Mouse (Mus musculus) embryonic facial prominence, embryonic 14.5 days (tissue): ENCODE data around the gene St6galnac5. TPM values are rescaled to one million over a fixed set of nuclear protein-coding genes. Genes with fewer than 3 reads are reported as not detected.

ENCODE experiments used
- ATAC-seq: fragments of 200-750 bp; cut with Nextera tagmentation; 2 replicates; pipeline ENCODE4 v1.8.0; 2017; ENCODE audit warnings: low read depth, moderate number of reproducible peaks, moderate TSS enrichment
- DNase-seq: peaks from one replicate; pipeline ENCODE4 v3.0.0-alpha.2; 2015; ENCODE audit warnings: low spot score
- H3K27ac ChIP-seq: fragments of 300-500 bp; sonication (generic); replicated peaks from 2 replicates; pipeline ENCODE4 v1.5.1; 2014; ENCODE audit warnings: low read depth, mild to moderate bottlenecking, low read length, moderate library complexity
- H3K27me3 ChIP-seq: fragments of 300-500 bp; sonication (generic); replicated peaks from 2 replicates; pipeline ENCODE4 v1.6.1; 2014; ENCODE audit warnings: low read length; ENCODE audit not compliant: control insufficient read depth, insufficient read depth
- H3K36me3 ChIP-seq: fragments of 300-500 bp; sonication (generic); 2 replicates; pipeline ENCODE4 v1.6.1; 2014; ENCODE audit warnings: low read length, mixed read lengths; ENCODE audit not compliant: control insufficient read depth, insufficient read depth
- H3K4me1 ChIP-seq: fragments of 300-500 bp; sonication (generic); 2 replicates; pipeline ENCODE4 v1.6.1; 2014; ENCODE audit warnings: antibody characterized with exemption, low read length; ENCODE audit not compliant: control insufficient read depth, insufficient read depth
- H3K4me2 ChIP-seq: fragments of 300-500 bp; sonication (generic); 2 replicates; pipeline ENCODE4 v1.6.1; 2014; ENCODE audit warnings: low read depth, mild to moderate bottlenecking, low read length, moderate library complexity, mixed read lengths
- H3K4me3 ChIP-seq: fragments of 300-500 bp; sonication (generic); 2 replicates; pipeline ENCODE4 v1.5.1; 2014; ENCODE audit warnings: low read depth, mild to moderate bottlenecking, low read length
- H3K9ac ChIP-seq: fragments of 300-500 bp; sonication (generic); 2 replicates; pipeline ENCODE4 v1.6.1; 2014; ENCODE audit warnings: low read depth, mild to moderate bottlenecking, low read length, moderate library complexity, mixed read lengths
- H3K9me3 ChIP-seq: fragments of 300-500 bp; sonication (generic); 2 replicates; pipeline ENCODE4 v1.6.1; 2016; ENCODE audit warnings: low read length; ENCODE audit not compliant: control insufficient read depth
- WGBS: fragments of 180-500 bp; shearing (Covaris S2); extraction: QIAGEN DNeasy Blood & Tissue Kit; methylation state at CpG from one replicate; pipeline ENCODE4 v1.1.7; 2014; 5-methylcytosine and 5-hydroxymethylcytosine counted together
- polyA plus RNA-seq: library from polyadenylated mRNA; unstranded; fragments of >200 nt; fragmentation: Nextera tagmentation; extraction: Ambion mirVana; gene quantifications from 2 replicates; pipeline ENCODE4 v1.2.1, GENCODE M21; 2014

Gene St6galnac5
- polyA plus RNA-seq, 1 experiment from 2014 or later: 1.1 TPM

GRCm38 (mm10) chr3:152874431-152875355 is 107.4 kb downstream of the St6galnac5 start:
- 76% methylated on average over 17 of the region's 17 CpGs for WGBS
- Histone ChIP-seq H3K4me2 (no peak overlapping the region), H3K27ac (no peak overlapping the region), H3K9me3 (no peaks in the 10 kb centered on the region), H3K9ac (no peak overlapping the region), H3K27me3 (no peaks in the 10 kb centered on the region), H3K36me3 (no peaks in the 10 kb centered on the region), H3K4me1 (no peaks in the 10 kb centered on the region), H3K4me3 (no peak overlapping the region)
- DNase-seq (no peak), ATAC-seq (no peak)

- peak; percentile 22; the same call in 1 of the 2 replicates for ATAC-seq
- Histone ChIP-seq H3K4me2 (no peak overlapping the region), H3K9me3 (no peaks in the 10 kb centered on the region)
Measured at GRCm38 (mm10) chr3:152872596-152872995, 109.5 kb downstream of the St6galnac5 start.

DNA sequence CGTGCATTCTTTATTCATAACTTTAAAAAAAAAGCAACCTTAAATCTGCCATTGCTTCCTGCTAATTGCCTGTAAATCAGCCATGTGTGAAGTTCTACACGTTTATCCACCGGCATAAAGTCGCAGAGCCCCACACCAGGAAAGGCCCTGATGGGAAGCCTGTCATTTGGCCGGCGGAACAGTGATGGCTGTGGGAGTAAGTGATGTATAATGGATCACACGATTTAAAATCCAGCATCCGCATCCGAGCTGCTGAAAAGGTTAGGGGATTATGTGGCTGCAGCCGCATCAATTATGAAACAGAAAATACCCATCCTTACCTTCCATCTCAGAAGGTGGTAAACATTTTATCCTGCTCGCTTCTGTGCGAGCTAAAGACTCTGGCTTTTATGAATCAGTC is 110.0 kb downstream of the St6galnac5 start:
- ATAC-seq (no peak), DNase-seq (no peak)
- H3K27me3 ChIP-seq: no peaks in the 10 kb centered on the region
- no peak overlapping the region for H3K9ac ChIP-seq
- no peak overlapping the region for H3K4me3 ChIP-seq
- H3K27ac ChIP-seq: no peak overlapping the region
- WGBS: 84% methylated on average over 12 of the region's 12 CpGs
- H3K9me3 ChIP-seq: no peaks in the 10 kb centered on the region
- H3K36me3 ChIP-seq: no peaks in the 10 kb centered on the region
- H3K4me2 ChIP-seq: no peak overlapping the region
- no peaks in the 10 kb centered on the region for H3K4me1 ChIP-seq

More at GRCm38 (mm10) chr3:152872596-152872995, 109.5 kb downstream of the St6galnac5 start:
- no peaks in the 10 kb centered on the region for H3K36me3 ChIP-seq
- no peak overlapping the region for H3K27ac ChIP-seq
- peak; percentile 59 for DNase-seq
- no peak overlapping the region for H3K9ac ChIP-seq
- H3K4me3 ChIP-seq: no peak overlapping the region
- 61% methylated on average over 6 of the region's 6 CpGs for WGBS
- H3K4me1 ChIP-seq: no peaks in the 10 kb centered on the region
- no peaks in the 10 kb centered on the region for H3K27me3 ChIP-seq

- Histone ChIP-seq H3K27me3 (no peaks in the 10 kb centered on the region), H3K27ac (no peak overlapping the region), H3K4me1 (no peaks in the 10 kb centered on the region), H3K4me3 (no peak overlapping the region), H3K9ac (no peak overlapping the region), H3K36me3 (no peaks in the 10 kb centered on the region), H3K4me2 (no peak overlapping the region), H3K9me3 (no peaks in the 10 kb centered on the region)
- no peak for ATAC-seq
- no peak for DNase-seq
- 82% methylated on average over 12 of the region's 12 CpGs for WGBS
Measured at GRCm38 (mm10) chr3:152867654-152868525, 114.2 kb downstream of the St6galnac5 start.

- ATAC-seq (no peak), DNase-seq (no peak)
- 79% methylated on average over 22 of the region's 22 CpGs for WGBS
- Histone ChIP-seq H3K36me3 (no peaks in the 10 kb centered on the region), H3K4me1 (no peaks in the 10 kb centered on the region), H3K9me3 (no peaks in the 10 kb centered on the region), H3K4me2 (no peak overlapping the region), H3K27ac (no peak overlapping the region), H3K4me3 (no peak overlapping the region), H3K27me3 (no peaks in the 10 kb centered on the region), H3K9ac (no peak overlapping the region)
Measured at GRCm38 (mm10) chr3:152866035-152866965, 115.7 kb downstream of the St6galnac5 start.

DNA sequence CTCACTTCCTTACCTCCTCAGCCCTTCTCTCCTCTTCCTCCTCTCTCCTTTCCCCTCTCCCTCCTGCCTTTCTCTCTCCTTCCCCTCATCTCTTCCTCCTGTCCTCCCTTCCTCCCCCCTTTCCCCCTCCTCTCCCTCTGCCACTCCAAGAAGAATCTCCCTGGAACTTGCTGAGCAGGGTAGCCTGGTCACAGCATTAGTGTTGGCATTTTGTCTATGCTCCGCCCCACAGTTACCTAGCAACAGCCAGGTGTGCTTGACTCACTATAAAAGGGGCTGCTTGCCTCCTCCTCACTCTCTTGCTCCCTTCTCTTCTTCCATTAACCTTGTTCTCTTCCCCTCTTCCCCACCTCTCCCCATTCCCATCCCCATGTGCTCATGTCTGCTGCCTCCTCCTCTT is 120.1 kb downstream of the St6galnac5 start:
- Histone ChIP-seq H3K4me1 (no peaks in the 10 kb centered on the region), H3K36me3 (no peaks in the 10 kb centered on the region), H3K27ac (no peak overlapping the region), H3K9me3 (no peaks in the 10 kb centered on the region), H3K4me3 (no peak overlapping the region), H3K27me3 (no peaks in the 10 kb centered on the region), H3K4me2 (no peak overlapping the region), H3K9ac (no peak overlapping the region)
- DNase-seq (peak; percentile 55), ATAC-seq (peak; percentile 70; the same call in 1 of the 2 replicates)
- WGBS: 64% methylated on average over 1 of the region's 1 CpGs

DNA sequence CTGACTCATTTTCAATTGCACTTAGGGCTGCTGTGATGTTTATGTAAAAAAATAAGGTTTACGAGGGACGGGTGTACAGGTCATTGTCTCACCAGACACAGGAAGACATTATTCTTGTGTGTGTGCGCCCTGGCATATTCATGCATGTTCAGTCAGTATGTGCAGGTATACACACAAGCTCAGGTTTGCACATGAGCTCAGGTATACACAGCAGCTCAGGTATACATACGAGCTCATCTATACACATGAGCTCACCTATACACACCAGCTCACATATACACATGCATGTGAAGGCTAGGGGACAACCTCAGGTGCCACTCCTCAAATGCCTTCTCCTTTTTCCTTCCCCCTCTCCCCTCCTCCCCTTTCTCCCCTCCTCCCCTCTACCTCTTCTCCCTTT is 120.6 kb downstream of the St6galnac5 start:
- DNase-seq (no peak), ATAC-seq (peak; percentile 44; the same call in 1 of the 2 replicates)
- no peak overlapping the region for H3K4me3 ChIP-seq
- H3K27ac ChIP-seq: no peak overlapping the region
- H3K4me2 ChIP-seq: no peak overlapping the region
- H3K36me3 ChIP-seq: no peaks in the 10 kb centered on the region
- H3K9me3 ChIP-seq: no peaks in the 10 kb centered on the region
- no peak overlapping the region for H3K9ac ChIP-seq
- WGBS: 77% methylated on average over 4 of the region's 4 CpGs
- H3K4me1 ChIP-seq: no peaks in the 10 kb centered on the region
- no peaks in the 10 kb centered on the region for H3K27me3 ChIP-seq

- ATAC-seq: no peak
Measured at GRCm38 (mm10) chr3:152856095-152856494, 126.0 kb downstream of the St6galnac5 start.

More at GRCm38 (mm10) chr3:152856095-152856494, 126.0 kb downstream of the St6galnac5 start:
- Histone ChIP-seq H3K36me3 (no peaks in the 10 kb centered on the region), H3K27me3 (no peaks in the 10 kb centered on the region), H3K27ac (no peak overlapping the region), H3K9ac (no peak overlapping the region), H3K4me2 (no peak overlapping the region), H3K4me1 (no peaks in the 10 kb centered on the region), H3K4me3 (no peak overlapping the region), H3K9me3 (no peaks in the 10 kb centered on the region)
- 61% methylated on average over 10 of the region's 10 CpGs for WGBS
- no peak for DNase-seq
